Mouse (Mus musculus) ES-Bruce4 (cell line): ENCODE measurements around the gene Igll1. TPM values are rescaled to one million over a fixed set of nuclear protein-coding genes. Genes with fewer than 3 reads are reported as not detected.
"Not testable (repeated sequence)": the region's sequence is repeated elsewhere in the genome, so short reads cannot be mapped to it uniquely, and the experiment has no call there.

ENCODE experiments used
- H3K27ac ChIP-seq: 2 replicates; pipeline ENCODE4 v1.5.1; 2012; ENCODE audit warnings: low read length, inconsistent platforms; ENCODE audit not compliant: insufficient read depth
- H3K27me3 ChIP-seq: 2 replicates; pipeline ENCODE4 v1.6.1; 2012; ENCODE audit warnings: mild to moderate bottlenecking, low read length, inconsistent platforms; ENCODE audit not compliant: control insufficient read depth, poor library complexity, insufficient read depth, severe bottlenecking
- H3K36me3 ChIP-seq: 2 replicates; pipeline ENCODE4 v1.6.1; 2012; ENCODE audit warnings: inconsistent platforms, mild to moderate bottlenecking, low read length, moderate library complexity; ENCODE audit not compliant: control insufficient read depth, poor library complexity, insufficient read depth, severe bottlenecking
- H3K4me1 ChIP-seq: one replicate; pipeline ENCODE4 v1.8.1; 2011; ENCODE audit warnings: low read length; ENCODE audit not compliant: control insufficient read depth, insufficient read depth
- H3K4me3 ChIP-seq: 2 replicates; pipeline ENCODE4 v1.5.1; 2011; ENCODE audit warnings: low read depth, mild to moderate bottlenecking, low read length
- H3K9ac ChIP-seq: 2 replicates; pipeline ENCODE4 v1.6.1; 2012; ENCODE audit warnings: low read depth, mild to moderate bottlenecking, inconsistent platforms; ENCODE audit not compliant: poor library complexity, severe bottlenecking
- H3K9me3 ChIP-seq: replicated peaks from 2 replicates; pipeline ENCODE4 v1.6.1; 2012; ENCODE audit warnings: mild to moderate bottlenecking, low read length, inconsistent platforms; ENCODE audit not compliant: control insufficient read depth, poor library complexity, insufficient read depth, severe bottlenecking
- CTCF ChIP-seq: IDR thresholded peaks from one replicate; pipeline ENCODE4 v1.8.1; 2011; ENCODE audit warnings: low read depth, low read length
- EP300 ChIP-seq: IDR thresholded peaks from 2 replicates; pipeline ENCODE4 v1.6.1; 2011; ENCODE audit warnings: low read depth, low read length; ENCODE audit not compliant: insufficient read depth
- POLR2A ChIP-seq: IDR thresholded peaks from one replicate; pipeline ENCODE4 v1.8.1; 2011; ENCODE audit warnings: low read length; ENCODE audit not compliant: insufficient read depth
- polyA plus RNA-seq: library from polyadenylated mRNA; stranded (reverse); fragments of >200 nt; gene quantifications from 2 replicates; pipeline ENCODE4 v1.2.4, GENCODE M21; 2011; ENCODE audit warnings: low read depth; ENCODE audit not compliant: missing spikeins, insufficient read depth, insufficient read length

Igll1 gene
- polyA plus RNA-seq, 1 experiment = not detected

GRCm38 (mm10) chr16:16856731-16857476, 6.9 kb downstream of the Igll1 start:
- Histone ChIP-seq H3K4me3 (no peak overlapping the region), H3K9ac (no peak overlapping the region), H3K9me3 (no peaks in the 10 kb centered on the region), H3K36me3 (no peaks in the 10 kb centered on the region), H3K27ac (no peak overlapping the region), H3K27me3 (no peaks in the 10 kb centered on the region), H3K4me1 (no peaks in the 10 kb centered on the region)
- TF ChIP-seq EP300 (no peak), POLR2A (no peak), CTCF (no peak)

- not testable (repeated sequence) for H3K9ac ChIP-seq, H3K27me3 ChIP-seq, H3K27ac ChIP-seq, H3K4me3 ChIP-seq, H3K4me1 ChIP-seq, H3K9me3 ChIP-seq, H3K36me3 ChIP-seq
Observed at GRCm38 (mm10) chr16:16856054-16856453, 7.7 kb downstream of the Igll1 start.

- H3K36me3 ChIP-seq = no peaks in the 10 kb centered on the region
- no peak overlapping the region for H3K27ac ChIP-seq
- H3K9ac ChIP-seq = no peak overlapping the region
- H3K27me3 ChIP-seq = no peaks in the 10 kb centered on the region
- H3K9me3 ChIP-seq = no peaks in the 10 kb centered on the region
- no peak for TF ChIP-seq POLR2A
- no peak for TF ChIP-seq EP300
- no peak for TF ChIP-seq CTCF
- no peaks in the 10 kb centered on the region for H3K4me1 ChIP-seq
- H3K4me3 ChIP-seq = no peak overlapping the region
Observed at GRCm38 (mm10) chr16:16855541-16855940, 8.2 kb downstream of the Igll1 start.

- Histone ChIP-seq H3K9ac (no peak overlapping the region), H3K27me3 (no peaks in the 10 kb centered on the region), H3K4me3 (no peak overlapping the region), H3K4me1 (no peaks in the 10 kb centered on the region), H3K9me3 (no peaks in the 10 kb centered on the region), H3K36me3 (no peaks in the 10 kb centered on the region), H3K27ac (no peak overlapping the region)
- no peak for TF ChIP-seq EP300
- peak; percentile 23 for TF ChIP-seq CTCF
Observed at GRCm38 (mm10) chr16:16854836-16855235, 8.9 kb downstream of the Igll1 start.

- no peaks in the 10 kb centered on the region for H3K27me3 ChIP-seq
- H3K27ac ChIP-seq = no peak overlapping the region
- H3K9me3 ChIP-seq = no peaks in the 10 kb centered on the region
- H3K4me3 ChIP-seq = no peak overlapping the region
- no peaks in the 10 kb centered on the region for H3K4me1 ChIP-seq
- no peaks in the 10 kb centered on the region for H3K36me3 ChIP-seq
- H3K9ac ChIP-seq = no peak overlapping the region
- no peak for TF ChIP-seq POLR2A
- no peak for TF ChIP-seq EP300
- no peak for TF ChIP-seq CTCF
Observed at GRCm38 (mm10) chr16:16852411-16852810, 11.4 kb downstream of the Igll1 start.

- H3K4me1 ChIP-seq = no peaks in the 10 kb centered on the region
- H3K9me3 ChIP-seq = no peaks in the 10 kb centered on the region
- no peaks in the 10 kb centered on the region for H3K36me3 ChIP-seq
- TF ChIP-seq CTCF (peak; percentile 6), POLR2A (no peak), EP300 (no peak)
- H3K27ac ChIP-seq = no peak overlapping the region
- no peak overlapping the region for H3K9ac ChIP-seq
- H3K27me3 ChIP-seq = no peaks in the 10 kb centered on the region
- no peak overlapping the region for H3K4me3 ChIP-seq
Observed at GRCm38 (mm10) chr16:16849196-16849595, 14.6 kb downstream of the Igll1 start.

- Histone ChIP-seq H3K4me3 (no peak overlapping the region), H3K27me3 (no peaks in the 10 kb centered on the region), H3K9me3 (no peaks in the 10 kb centered on the region), H3K9ac (no peak overlapping the region), H3K27ac (no peak overlapping the region), H3K4me1 (peaks cover 7% of the 10 kb centered on the region), H3K36me3 (no peaks in the 10 kb centered on the region)
- no peak for TF ChIP-seq POLR2A
- no peak for TF ChIP-seq CTCF
- no peak for TF ChIP-seq EP300
Observed at GRCm38 (mm10) chr16:16829671-16830070, 34.1 kb downstream of the Igll1 start.
